Mouse (Mus musculus): ENCODE measurements at regions not wholly inside any gene's neighbourhood (a gene's known extent, or its start where the extent isn't known, plus 50 kb on each side); places are given as distances from the start of the nearest gene placed in this dataset.

DNA sequence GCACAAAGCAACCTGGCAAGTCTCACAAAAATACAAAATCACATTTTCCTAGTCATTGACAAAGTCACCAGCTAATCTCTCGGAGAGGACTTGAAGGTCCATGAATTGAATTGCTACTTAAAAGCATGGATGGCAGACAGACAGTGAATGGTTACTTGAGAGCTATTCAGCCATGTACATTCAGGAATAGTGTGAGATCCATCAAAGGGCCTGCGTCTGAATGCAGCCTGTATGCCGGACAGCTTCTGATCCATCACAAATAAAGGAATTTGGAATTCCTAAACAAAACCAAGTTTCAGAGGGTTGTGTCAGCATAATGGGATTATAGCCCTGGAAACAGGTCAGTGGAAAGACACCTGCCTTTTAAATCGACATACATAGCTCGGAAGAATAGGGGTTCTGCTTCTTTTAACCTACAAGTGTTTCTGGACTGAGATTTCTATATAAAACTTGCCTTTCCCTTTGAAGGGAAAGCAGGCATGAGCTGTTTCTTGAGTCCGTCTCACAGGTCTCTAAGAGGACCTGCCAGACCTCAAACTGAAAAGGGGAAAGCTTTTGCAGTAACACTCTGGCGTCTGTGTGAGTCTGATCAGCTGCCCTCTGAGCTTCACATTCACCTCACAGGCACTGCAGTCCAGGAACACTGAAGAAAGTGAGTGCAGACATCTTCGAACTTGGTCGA is 144.1 kb upstream of the Nabp1 start:
- Histone ChIP-seq H3K4me3 (ENCODE audit: low read depth, low read length) (no peak overlapping the region), H3K36me3 (ENCODE audit: control insufficient read depth, insufficient read depth, low read length) (no peaks in the 10 kb centered on the region), H3K9ac (ENCODE audit: low read depth, low read length) (no peak overlapping the region), H3K4me1 (ENCODE audit: control insufficient read depth, insufficient read depth, low read length) (no peaks in the 10 kb centered on the region; the same call in 1 of the 2 replicates), H3K9me3 (ENCODE audit: control insufficient read depth, low read length) (no peaks in the 10 kb centered on the region), H3K4me2 (ENCODE audit: low read depth, low read length) (no peak overlapping the region), H3K27me3 (replicated peaks; ENCODE audit: control insufficient read depth, insufficient read depth, low read length) (no peaks in the 10 kb centered on the region), H3K27ac (replicated peaks; ENCODE audit: low read depth, low read length) (no peak overlapping the region)
- DNase-seq (ENCODE audit: low spot score), result no peak
- 72% methylated on average over 9 of the region's 9 CpGs for WGBS
- no peak for ATAC-seq (ENCODE audit: low read depth)

DNA sequence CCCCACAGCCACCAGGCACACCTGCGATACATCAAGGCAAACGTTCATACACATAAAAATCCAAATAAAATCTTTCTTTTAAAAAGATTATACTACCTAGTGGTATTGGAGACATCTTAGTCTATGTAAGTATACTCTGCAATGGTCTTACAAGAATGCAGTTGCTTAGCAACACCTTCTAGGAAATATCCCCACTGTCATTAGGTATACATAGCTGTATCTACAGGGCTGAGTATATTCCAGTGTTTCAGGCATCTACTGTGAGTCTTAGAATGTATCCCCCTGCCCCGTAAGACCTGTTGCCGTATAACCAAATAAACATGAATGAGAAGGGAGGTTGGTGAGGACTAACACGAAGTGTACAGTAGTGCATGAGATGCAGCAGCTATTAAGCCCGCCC is 142.8 kb upstream of the Nabp1 start:
- Histone ChIP-seq H3K36me3 (ENCODE audit: control insufficient read depth, insufficient read depth, low read length) (no peaks in the 10 kb centered on the region), H3K4me1 (ENCODE audit: control insufficient read depth, insufficient read depth, low read length) (no peaks in the 10 kb centered on the region; the same call in 1 of the 2 replicates), H3K27ac (replicated peaks; ENCODE audit: low read depth, low read length) (no peak overlapping the region), H3K4me2 (ENCODE audit: low read depth, low read length) (no peak overlapping the region), H3K27me3 (replicated peaks; ENCODE audit: control insufficient read depth, insufficient read depth, low read length) (no peaks in the 10 kb centered on the region), H3K9me3 (ENCODE audit: control insufficient read depth, low read length) (no peaks in the 10 kb centered on the region), H3K9ac (ENCODE audit: low read depth, low read length) (no peak overlapping the region), H3K4me3 (ENCODE audit: low read depth, low read length) (no peak overlapping the region)
- no peak for DNase-seq (ENCODE audit: low spot score)
- no peak for ATAC-seq (ENCODE audit: low read depth)
- 84% methylated on average over 6 of the region's 6 CpGs for WGBS

DNA sequence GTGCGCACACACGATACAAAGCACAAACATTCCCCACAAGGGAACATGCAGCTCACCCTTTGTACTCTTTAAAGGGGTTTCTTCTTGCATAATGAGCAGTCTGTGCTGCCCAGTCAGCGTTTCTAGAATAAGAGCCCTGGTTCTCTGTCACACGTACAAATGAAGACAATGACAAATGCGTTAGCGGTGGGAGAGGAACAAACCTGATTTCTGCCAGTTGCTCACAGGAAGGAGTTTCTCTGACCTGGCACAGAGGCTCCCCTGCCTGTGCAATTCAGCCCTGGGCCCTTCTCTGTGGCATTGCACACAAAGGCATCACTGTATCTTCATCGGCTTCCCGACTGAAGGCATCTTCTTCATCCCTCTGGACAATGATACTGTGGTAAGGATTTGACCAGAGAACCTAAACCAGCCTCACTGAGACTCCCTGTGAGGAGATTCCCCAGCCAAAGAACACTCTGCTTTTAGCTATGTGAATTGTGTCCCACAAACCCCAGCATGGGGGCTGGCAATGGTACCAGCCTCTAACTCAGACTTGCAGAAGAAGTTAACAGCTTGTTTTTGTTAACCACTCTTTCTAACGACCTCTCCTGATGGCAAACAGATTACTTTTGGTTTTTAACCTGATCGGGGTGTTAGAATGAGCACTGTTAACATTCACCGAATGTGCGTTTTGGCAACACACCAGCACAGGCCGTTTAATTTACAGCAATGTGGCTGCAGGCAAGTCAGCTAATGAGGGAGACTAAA is 139.5 kb upstream of the Nabp1 start:
- no peak overlapping the region for H3K4me3 ChIP-seq (ENCODE audit: low read depth, low read length)
- DNase-seq (ENCODE audit: low spot score) (no peak), ATAC-seq (ENCODE audit: low read depth) (no peak)
- no peak overlapping the region for H3K4me2 ChIP-seq (ENCODE audit: low read depth, low read length)
- no peaks in the 10 kb centered on the region for H3K27me3 ChIP-seq (replicated peaks; ENCODE audit: control insufficient read depth, insufficient read depth, low read length)
- H3K36me3 ChIP-seq (ENCODE audit: control insufficient read depth, insufficient read depth, low read length), result no peaks in the 10 kb centered on the region
- H3K4me1 ChIP-seq (ENCODE audit: control insufficient read depth, insufficient read depth, low read length), result no peaks in the 10 kb centered on the region; the same call in 1 of the 2 replicates
- no peaks in the 10 kb centered on the region for H3K9me3 ChIP-seq (ENCODE audit: control insufficient read depth, low read length)
- no peak overlapping the region for H3K27ac ChIP-seq (replicated peaks; ENCODE audit: low read depth, low read length)
- H3K9ac ChIP-seq (ENCODE audit: low read depth, low read length), result no peak overlapping the region
- 27% methylated on average over 13 of the region's 13 CpGs for WGBS

GRCm38 (mm10) chr1:51616091-51616490 is 137.9 kb upstream of the Nabp1 start:
- DNase-seq (ENCODE audit: low spot score) (no peak), ATAC-seq (ENCODE audit: low read depth) (no peak)
- Histone ChIP-seq H3K9ac (ENCODE audit: low read depth, low read length) (no peak overlapping the region), H3K27me3 (replicated peaks; ENCODE audit: control insufficient read depth, insufficient read depth, low read length) (no peaks in the 10 kb centered on the region), H3K4me2 (ENCODE audit: low read depth, low read length) (no peak overlapping the region), H3K9me3 (ENCODE audit: control insufficient read depth, low read length) (no peaks in the 10 kb centered on the region), H3K36me3 (ENCODE audit: control insufficient read depth, insufficient read depth, low read length) (no peaks in the 10 kb centered on the region), H3K4me1 (ENCODE audit: control insufficient read depth, insufficient read depth, low read length) (no peaks in the 10 kb centered on the region; the same call in 1 of the 2 replicates), H3K4me3 (ENCODE audit: low read depth, low read length) (no peak overlapping the region), H3K27ac (replicated peaks; ENCODE audit: low read depth, low read length) (no peak overlapping the region)
- WGBS, result 100% methylated on average over 1 of the region's 1 CpGs

DNA sequence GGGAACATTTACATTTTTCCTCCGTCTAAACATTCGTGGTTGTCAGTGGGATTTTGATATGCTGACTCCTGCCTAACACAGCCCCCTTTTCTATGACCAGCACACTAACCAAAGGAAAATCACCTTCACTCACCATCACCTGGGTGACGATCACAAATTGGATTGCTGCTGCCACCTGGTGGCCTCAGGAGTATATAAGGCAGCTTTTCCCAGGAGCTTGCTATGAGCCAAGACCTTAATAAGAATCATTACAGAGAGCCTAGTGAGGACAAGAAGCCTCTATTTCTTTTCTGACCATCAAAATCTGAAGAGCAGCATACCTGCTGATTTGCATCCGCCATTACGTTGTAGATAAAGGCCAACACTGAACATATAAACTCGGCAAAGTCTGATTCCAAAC is 137.3 kb upstream of the Nabp1 start:
- peak; percentile 73 for DNase-seq (ENCODE audit: low spot score)
- no peaks in the 10 kb centered on the region for H3K36me3 ChIP-seq (ENCODE audit: control insufficient read depth, insufficient read depth, low read length)
- WGBS, result 25% methylated on average over 6 of the region's 6 CpGs

GRCm38 (mm10) chr1:51614700-51615099 is 136.5 kb upstream of the Nabp1 start:
- Histone ChIP-seq H3K4me1 (ENCODE audit: control insufficient read depth, insufficient read depth, low read length) (no peaks in the 10 kb centered on the region; the same call in 1 of the 2 replicates), H3K9me3 (ENCODE audit: control insufficient read depth, low read length) (no peaks in the 10 kb centered on the region), H3K9ac (ENCODE audit: low read depth, low read length) (no peak overlapping the region), H3K4me2 (ENCODE audit: low read depth, low read length) (no peak overlapping the region), H3K27me3 (replicated peaks; ENCODE audit: control insufficient read depth, insufficient read depth, low read length) (no peaks in the 10 kb centered on the region), H3K36me3 (ENCODE audit: control insufficient read depth, insufficient read depth, low read length) (no peaks in the 10 kb centered on the region), H3K27ac (replicated peaks; ENCODE audit: low read depth, low read length) (no peak overlapping the region), H3K4me3 (ENCODE audit: low read depth, low read length) (no peak overlapping the region)
- ATAC-seq (ENCODE audit: low read depth) (no peak), DNase-seq (ENCODE audit: low spot score) (no peak)

More for the DNA sequence above, 137.3 kb upstream of the Nabp1 start:
- Histone ChIP-seq H3K9me3 (ENCODE audit: control insufficient read depth, low read length) (no peaks in the 10 kb centered on the region), H3K27me3 (replicated peaks; ENCODE audit: control insufficient read depth, insufficient read depth, low read length) (no peaks in the 10 kb centered on the region), H3K4me3 (ENCODE audit: low read depth, low read length) (no peak overlapping the region), H3K4me1 (ENCODE audit: control insufficient read depth, insufficient read depth, low read length) (no peaks in the 10 kb centered on the region; the same call in 1 of the 2 replicates), H3K27ac (replicated peaks; ENCODE audit: low read depth, low read length) (no peak overlapping the region), H3K4me2 (ENCODE audit: low read depth, low read length) (no peak overlapping the region), H3K9ac (ENCODE audit: low read depth, low read length) (no peak overlapping the region)
- peak; percentile 60; the same call in 1 of the 2 replicates for ATAC-seq (ENCODE audit: low read depth)

DNA sequence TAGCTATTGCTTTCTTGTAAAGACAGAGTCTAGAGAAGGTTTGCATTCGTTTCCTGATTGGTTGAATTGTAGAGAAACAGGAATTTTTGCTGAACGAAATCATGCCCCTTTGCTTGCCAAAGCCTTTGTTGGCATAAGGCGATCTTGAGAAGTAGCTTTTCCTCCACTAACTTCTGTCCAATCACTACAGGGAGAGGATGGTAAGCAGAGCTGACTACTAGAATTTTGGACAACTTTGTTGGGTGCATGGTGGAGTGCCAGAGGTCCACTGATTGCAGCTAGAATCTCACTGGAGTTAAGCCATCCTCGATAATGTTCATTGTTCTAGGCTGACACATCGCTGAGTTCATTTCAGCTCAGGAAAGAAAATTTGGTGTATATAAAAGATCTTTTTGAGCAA is 131.1 kb upstream of the Nabp1 start:
- no peaks in the 10 kb centered on the region for H3K9me3 ChIP-seq (ENCODE audit: control insufficient read depth, low read length)
- 76% methylated on average over 5 of the region's 5 CpGs for WGBS
- no peak overlapping the region for H3K9ac ChIP-seq (ENCODE audit: low read depth, low read length)
- DNase-seq (ENCODE audit: low spot score) (no peak), ATAC-seq (ENCODE audit: low read depth) (no peak)
- H3K36me3 ChIP-seq (ENCODE audit: control insufficient read depth, insufficient read depth, low read length), result no peaks in the 10 kb centered on the region
- peaks cover 5% of the 10 kb centered on the region; the same call in 1 of the 2 replicates for H3K4me1 ChIP-seq (ENCODE audit: control insufficient read depth, insufficient read depth, low read length)
- H3K4me2 ChIP-seq (ENCODE audit: low read depth, low read length), result no peak overlapping the region
- no peak overlapping the region for H3K27ac ChIP-seq (replicated peaks; ENCODE audit: low read depth, low read length)
- no peaks in the 10 kb centered on the region for H3K27me3 ChIP-seq (replicated peaks; ENCODE audit: control insufficient read depth, insufficient read depth, low read length)
- H3K4me3 ChIP-seq (ENCODE audit: low read depth, low read length), result no peak overlapping the region

GRCm38 (mm10) chr1:51607437-51607855 is 129.2 kb upstream of the Nabp1 start:
- Histone ChIP-seq H3K9ac (ENCODE audit: low read depth, low read length) (no peak overlapping the region), H3K4me3 (ENCODE audit: low read depth, low read length) (no peak overlapping the region), H3K36me3 (ENCODE audit: control insufficient read depth, insufficient read depth, low read length) (no peaks in the 10 kb centered on the region), H3K27ac (replicated peaks; ENCODE audit: low read depth, low read length) (no peak overlapping the region), H3K27me3 (replicated peaks; ENCODE audit: control insufficient read depth, insufficient read depth, low read length) (no peaks in the 10 kb centered on the region), H3K9me3 (ENCODE audit: control insufficient read depth, low read length) (no peaks in the 10 kb centered on the region), H3K4me2 (ENCODE audit: low read depth, low read length) (no peak overlapping the region), H3K4me1 (ENCODE audit: control insufficient read depth, insufficient read depth, low read length) (peaks cover 5% of the 10 kb centered on the region; the same call in 1 of the 2 replicates)
- 21% methylated on average over 8 of the region's 8 CpGs for WGBS
- ATAC-seq (ENCODE audit: low read depth) (peak; percentile 88), DNase-seq (ENCODE audit: low spot score) (peak; percentile 76)

Measured in embryonic facial prominence, embryonic 14.5 days (tissue).